Mouse (Mus musculus) gastrocnemius, adult 18-20 months (tissue): ENCODE results near the gene Prom2. TPM values are rescaled to one million over a fixed set of nuclear protein-coding genes. Genes with fewer than 3 reads are reported as not detected.
A peak's percentile ranks its signal among the peaks of the same experiment; 100 is the strongest.

ENCODE experiments used
- DNase-seq: peaks from one replicate; pipeline ENCODE4 v3.0.0; 2021; ENCODE audit warnings: low spot score
- total RNA-seq, 2 experiments: library from RNA; stranded (reverse); gene quantifications; 2 replicates each; pipeline ENCODE4 v1.2.3; 2021

Prom2 gene
- total RNA-seq, 2 experiments from 2014 or later, result not detected

DNA sequence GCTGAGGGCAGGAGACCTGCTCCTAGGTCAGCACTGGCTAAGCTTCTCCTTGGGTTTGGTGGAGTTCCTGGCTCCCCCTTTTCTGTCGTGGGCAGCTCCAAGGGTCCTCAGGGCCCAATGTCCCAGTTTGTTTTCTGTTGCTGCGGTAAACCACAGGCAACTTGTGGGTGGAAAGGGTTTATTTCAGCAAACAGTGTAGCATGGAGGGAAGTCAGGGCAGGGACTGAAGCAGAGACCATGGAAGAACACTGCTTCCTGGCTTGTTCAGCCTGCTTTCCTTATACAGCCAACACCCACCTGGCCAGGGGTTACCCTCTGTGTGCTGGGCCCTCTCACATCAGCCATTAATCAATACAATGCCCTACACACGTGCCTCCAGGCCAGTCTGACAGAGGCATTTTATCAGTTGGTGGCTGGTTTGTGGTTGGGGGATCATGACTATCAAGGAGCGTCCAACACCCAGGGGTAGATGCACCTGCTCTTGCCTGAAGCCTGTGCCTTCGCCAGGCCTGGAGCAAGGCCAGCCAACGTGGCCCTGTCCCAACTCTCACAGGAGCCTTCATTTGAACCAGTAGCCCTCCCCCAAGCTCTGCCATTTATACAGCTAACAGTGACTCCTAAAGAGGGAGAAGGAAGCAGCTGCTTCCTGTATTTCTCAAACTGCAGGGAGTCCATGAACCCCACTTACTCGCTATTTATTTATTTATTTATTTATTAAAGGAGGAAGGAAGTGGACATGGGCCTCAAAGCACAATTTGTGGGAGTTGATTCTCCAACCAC lies 17.1 kb downstream of the Prom2 start:
- DNase-seq, result no peak

GRCm38 (mm10) chr2:127522006-127522441 lies 19.2 kb downstream of the Prom2 start, which contains the start of gene Kcnip3:
TSS of gene Kcnip3 (minus strand) at chr2:127522094.
- no peak for DNase-seq

DNA sequence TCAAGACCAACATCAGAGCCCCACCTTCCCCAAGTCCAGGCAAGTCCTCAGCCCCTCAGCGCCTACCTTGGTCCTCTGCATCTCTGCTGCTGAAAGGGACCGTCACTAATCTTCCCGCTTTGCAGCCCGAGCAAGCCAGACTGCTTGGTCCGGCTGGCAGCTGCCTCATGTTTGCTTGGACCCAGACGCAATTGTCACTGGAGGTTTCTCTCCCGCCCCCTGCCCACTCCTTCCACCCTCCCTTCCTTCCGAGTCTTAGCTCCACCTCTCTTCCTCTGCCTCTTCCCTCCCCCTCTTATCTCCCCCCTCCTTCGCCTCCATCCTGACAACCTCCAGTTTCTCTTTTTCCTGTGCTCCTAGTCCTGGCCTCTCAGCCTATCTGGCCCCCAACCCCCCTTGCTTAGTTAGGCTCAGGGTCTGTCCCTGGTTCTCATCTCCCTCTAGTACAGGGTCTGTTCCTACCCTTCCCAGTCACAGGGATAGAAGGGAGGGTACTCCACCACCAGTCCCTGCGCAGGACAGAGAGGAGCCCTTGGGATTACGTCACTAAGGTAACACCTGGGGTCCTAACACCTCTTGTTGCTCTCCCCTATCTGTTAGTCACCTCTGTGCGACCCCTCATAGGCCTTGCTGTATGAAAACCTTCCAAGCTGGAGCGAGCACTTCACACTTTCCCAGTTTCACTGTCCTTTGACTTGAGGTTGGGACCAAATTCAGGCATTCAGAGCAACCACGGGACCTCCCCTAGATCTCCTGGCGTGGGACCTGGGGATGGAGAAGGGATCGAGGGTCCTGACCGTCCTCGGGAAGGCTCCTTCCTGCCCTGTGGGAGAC lies 19.9 kb downstream of the Prom2 start:
- no peak for DNase-seq

DNA sequence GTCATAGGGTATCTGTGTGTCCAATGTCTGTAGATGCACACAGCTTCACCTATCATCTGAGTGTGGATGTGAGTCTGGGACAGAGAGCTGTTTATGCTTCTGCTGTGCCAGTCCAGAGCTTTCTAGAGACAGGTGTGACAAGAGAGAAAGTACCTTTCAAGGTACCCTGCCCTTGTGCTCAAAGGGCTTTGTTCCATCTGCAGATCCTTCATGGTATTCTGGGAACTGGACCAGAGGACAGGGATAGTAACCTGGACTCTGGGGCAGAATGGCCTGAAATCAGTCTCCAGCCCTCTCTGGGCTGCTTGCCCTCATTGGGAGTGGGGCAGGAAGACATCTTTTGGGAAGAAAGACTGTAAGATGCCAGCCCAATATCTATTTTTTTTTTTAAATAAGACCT lies 21.1 kb downstream of the Prom2 start:
- DNase-seq, result no peak

DNA sequence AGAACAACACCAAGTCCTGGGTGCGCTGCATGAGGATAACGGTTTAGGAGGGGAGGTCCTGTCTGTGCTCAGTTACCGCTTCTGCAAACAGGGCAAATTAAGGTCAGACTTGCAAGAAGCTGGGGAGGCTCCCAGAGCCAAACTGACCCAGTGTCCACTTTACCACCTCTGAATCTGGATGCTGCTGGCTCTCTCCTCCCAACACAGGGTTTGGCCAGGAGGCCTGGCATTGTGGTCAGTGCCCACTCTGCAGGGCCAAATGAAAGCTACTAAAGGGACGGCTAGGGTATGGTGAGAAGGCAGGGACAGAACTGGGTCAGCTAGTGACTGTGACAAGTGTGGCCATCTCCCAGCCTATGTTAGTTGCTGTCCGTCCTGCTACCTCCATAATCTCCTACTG lies 22.0 kb downstream of the Prom2 start:
- no peak for DNase-seq

GRCm38 (mm10) chr2:127518831-127519230 lies 22.4 kb downstream of the Prom2 start:
- DNase-seq, result no peak

DNA sequence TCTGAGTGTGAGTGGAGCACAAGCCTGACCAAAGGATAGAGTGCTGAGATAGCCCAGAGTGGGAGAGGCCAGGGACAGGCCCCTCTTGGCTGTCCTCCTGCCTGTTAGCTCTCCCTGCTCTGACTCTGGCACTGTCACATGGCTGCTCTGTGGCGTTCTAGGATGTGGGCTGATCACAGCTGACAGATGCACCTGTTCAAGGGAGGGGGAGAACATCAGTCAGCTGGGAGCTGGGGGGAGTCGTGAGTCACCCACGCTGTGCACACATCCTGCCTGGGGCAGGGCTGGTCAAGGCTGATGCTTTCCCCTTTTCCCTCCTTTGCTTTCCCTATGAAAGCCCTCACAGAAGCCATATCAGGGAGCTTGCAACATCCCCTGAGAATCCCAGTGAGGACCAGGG lies 23.0 kb downstream of the Prom2 start:
- DNase-seq, result no peak

GRCm38 (mm10) chr2:127517081-127517480 lies 24.2 kb downstream of the Prom2 start:
- DNase-seq, result no peak

DNA sequence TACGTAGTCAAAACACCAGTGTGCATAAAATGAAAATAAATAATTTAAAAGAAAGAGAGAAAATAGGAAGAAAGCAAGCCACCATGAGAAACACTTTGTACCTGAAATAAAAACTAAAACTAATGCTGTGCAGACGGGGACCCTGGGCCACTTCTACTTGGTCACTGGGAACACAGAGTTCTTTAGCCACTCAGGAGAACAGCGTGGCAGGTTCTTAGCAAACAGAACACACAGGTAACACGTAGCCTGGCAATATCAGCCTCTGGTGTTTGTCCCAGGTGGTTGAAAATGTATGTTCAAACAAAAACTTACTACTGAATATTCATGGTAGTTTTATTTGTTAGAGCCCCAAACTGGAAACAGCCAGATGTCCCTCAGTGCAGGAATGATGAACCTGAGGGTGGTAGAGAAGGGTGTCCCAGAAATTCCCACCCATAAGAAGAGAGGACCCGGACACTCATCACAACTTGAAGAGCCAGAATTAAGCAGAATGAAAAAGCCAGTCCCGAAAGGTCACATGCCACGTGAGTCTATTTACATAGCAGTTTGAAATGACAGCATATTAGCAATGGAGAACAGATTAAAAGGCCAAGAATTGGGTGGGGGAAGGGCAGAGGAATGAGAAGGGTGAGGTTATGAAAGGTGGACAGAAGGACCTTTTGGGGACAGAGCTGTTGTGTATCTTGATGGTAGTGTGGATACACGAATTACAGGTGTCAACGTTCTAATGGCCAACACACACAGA lies 26.7 kb downstream of the Prom2 start:
- DNase-seq, result no peak

DNA sequence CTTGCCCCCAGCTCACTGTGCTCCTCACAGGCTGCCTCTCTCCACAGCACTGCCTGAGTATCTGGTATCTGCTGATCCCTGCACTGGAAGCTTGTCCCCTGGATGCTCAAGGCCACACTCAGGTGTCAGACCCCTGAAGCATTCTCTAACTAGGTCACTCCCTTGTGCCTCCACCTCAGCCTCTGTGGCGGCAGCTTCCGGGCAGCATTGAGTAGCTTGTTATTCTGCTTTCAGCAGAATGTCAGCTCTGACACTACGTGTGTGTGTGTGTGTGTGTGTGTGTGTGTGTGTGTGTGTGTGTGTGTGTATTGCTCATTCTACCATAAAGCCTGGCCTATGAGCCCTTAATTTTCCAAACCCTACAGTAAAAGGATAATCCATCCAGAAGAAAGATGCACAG lies 28.0 kb downstream of the Prom2 start:
- DNase-seq, result no peak

GRCm38 (mm10) chr2:127511426-127511825 lies 29.8 kb downstream of the Prom2 start:
- DNase-seq, result no peak

DNA sequence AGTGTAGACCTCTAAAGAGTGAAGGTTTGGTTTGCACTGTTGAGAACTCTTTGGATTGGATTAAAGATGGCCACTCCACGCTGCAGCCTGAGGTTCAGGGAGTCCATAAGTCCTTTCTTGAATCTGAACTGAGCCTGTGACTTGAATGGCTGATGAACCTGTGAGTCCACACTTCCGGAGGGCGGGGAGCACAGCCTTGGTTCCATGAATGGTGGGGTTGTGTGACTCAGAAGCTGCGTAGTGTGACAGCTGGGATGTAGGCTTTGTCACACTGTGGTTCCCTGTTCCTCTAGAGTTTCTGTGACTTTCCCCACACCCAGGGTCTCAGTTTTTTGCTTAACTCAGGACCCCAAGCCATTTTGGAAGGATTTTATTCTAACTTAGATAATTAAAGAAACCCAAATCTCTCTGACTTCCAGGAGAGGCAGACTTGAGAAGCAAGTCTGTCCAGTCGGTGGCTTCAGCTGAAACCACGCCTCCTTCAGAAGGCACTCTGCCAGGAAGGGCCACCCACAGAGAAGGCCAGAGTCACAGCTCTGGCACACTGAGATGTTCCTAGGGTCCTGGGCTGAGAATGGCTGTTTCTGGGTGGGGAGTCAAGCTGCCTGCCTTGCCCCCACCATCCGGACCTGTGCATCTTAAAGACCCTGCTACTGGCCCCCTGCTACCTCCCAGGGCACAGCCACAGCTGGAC lies 33.2 kb downstream of the Prom2 start:
- DNase-seq, result no peak

GRCm38 (mm10) chr2:127507077-127507774 lies 34.0 kb downstream of the Prom2 start:
- peak; percentile 63 for DNase-seq

GRCm38 (mm10) chr2:127506131-127506632 lies 35.1 kb downstream of the Prom2 start:
- DNase-seq, result no peak

- no peak for DNase-seq
Observed at GRCm38 (mm10) chr2:127505196-127505595, 36.1 kb downstream of the Prom2 start.

DNA sequence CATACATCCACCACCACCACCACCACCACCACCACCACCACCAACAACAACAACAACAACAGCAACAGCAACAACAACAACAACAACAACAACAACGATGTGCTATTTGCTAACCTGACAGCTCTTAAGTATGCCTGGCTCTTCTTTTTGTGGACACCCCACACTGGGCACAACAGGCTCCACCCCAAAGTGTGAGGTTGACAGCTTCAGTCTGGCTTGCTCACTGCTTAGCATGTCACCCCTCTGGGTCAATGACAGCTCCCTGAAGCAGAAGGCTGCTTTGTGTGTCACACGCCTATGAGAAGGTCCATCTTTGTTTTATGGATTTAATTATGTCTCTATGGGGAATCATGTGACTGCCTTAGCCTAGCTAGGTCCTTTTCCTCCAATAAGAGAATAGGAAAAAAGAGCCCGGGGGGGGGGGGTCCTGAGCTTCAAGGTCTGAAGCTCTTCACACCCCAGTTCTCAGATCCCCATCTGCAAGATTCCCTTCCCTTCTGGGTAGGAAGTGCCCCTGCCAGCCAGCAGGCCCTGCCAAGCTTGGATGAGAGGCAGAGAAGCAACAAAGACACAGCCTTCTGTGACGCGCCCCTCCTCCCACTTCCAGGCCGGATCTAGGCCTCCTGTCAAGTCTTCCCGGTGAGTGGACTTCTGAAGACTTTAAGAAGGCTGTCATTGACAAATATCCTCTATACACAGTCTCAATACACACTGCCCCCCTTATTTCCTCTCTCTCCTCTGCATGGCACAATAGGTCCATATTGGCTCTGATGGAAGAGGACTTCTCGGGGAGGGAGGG lies 37.3 kb downstream of the Prom2 start:
- DNase-seq, result no peak

GRCm38 (mm10) chr2:127501061-127501460 lies 40.2 kb downstream of the Prom2 start:
- DNase-seq, result peak; percentile 59

GRCm38 (mm10) chr2:127498750-127499149 lies 42.5 kb downstream of the Prom2 start:
- no peak for DNase-seq

DNA sequence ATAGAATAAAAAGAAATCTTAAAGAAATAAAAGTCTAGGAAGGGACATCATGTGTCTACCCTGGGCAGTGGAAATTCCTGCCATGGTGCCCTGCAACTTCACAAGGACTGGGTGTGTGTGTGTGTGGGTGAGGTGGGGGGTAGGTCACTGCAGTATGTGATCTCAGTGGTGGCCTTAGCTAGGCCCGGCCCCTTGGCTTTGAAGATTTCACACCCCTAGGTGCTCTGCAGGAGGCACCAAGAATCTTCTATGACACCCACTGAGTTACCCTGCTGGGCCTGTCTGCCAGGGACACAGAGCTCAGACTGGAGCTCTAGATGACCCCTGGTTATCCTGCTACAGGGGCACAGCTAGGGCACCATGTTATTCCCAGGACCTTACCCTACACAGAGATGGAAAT lies 44.9 kb downstream of the Prom2 start:
- DNase-seq, result no peak
